Mouse (Mus musculus) thymus, postnatal 10 days (tissue): Measurements from ENCODE around the gene Carmil1.
"Not testable (repeated sequence)": the region's sequence is repeated elsewhere in the genome, so short reads cannot be mapped to it uniquely, and the experiment has no call there.

ENCODE experiments used
- DNase-seq, 2 experiments: peaks; one replicate each; pipeline ENCODE4 v3.0.0; 2021; ENCODE audit warnings: low spot score in 2 of 2

Carmil1 gene

DNA sequence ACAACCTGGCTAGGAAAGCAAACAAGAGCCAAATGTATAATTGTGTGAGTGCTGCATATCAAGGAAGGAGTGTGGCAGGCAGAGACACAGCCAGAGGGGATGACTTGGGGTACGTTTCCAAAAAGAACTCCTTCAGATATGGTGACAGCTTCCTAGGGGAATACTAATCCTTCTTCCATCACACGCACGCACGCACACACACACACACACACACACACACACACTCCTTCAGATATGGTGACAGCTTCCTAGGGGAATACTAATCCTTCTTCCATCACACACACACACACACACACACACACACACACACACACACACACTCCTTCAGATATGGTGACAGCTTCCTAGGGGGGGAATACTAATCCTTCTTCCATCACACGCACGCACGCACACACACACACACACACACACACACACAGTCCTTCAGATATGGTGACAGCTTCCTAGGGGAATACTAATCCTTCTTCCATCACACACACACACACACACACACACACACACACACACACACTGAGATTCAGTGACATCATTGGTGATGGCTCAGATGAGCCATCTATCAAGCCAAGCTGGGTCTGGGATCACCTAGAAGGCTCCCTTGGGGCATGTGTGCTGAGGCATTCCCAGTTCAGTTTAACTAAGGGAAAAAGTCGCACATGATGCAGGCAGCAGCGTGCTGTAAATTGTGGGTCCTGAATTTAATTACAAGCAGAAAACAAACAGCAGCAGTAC is 175.8 kb downstream of the Carmil1 start:
- not testable (repeated sequence) for DNase-seq

DNA sequence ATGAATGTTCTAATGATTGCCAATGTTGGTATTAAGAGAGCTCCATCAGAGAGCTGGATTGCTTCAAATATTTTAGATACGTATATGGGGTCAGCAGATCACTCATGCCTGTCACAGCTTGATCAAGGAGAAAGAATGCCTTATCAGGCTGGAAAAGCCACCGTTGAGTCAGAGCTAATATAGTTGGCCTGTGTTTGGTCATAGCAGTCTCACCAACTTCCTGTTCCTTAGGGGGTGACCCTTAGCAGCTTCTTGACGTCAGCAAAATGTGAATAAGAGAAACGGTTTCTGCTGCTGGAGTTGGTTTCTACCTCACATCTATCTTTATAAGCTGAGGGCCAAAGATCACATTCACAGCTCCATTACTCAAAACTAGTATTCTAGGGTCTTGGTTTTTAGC is 176.6 kb downstream of the Carmil1 start:
- no peak for DNase-seq

DNA sequence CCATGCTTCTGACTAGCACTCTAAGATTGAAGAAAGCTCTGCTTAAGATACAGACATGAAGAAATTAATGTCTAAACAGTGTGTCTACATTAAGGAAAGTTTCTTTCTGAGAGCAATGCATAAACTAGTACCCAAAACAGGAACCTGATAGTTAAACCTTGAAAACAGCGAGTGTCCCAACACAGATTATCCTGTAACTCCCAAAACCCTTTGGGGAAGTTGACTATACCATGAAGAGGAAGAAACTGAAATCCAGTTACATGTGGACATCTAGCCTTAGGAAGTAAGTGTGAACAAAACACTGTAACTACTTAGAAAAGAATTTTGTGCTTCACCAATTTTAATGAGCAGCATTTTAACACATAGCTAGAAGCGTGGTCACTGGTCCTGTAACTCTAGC is 177.4 kb downstream of the Carmil1 start:
- no peak for DNase-seq

DNA sequence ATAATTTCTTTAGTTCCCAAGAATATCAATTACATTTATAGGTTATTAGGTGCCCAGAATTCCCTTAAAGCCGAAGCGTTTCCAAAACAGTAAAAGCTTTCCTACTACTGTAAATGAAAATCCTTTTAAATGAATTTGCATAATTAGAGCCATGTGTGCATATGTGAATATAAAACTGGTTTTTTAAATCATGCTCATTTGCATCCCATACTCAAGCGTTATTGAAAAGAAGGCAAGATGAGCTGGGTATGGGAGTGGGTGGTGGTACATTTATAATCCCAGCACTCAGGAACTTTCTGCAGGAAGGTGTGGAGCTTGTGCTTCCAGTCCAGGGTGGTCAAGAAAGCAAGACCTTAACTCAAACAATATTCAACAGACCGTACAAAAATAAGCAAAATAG is 178.3 kb downstream of the Carmil1 start:
- no peak for DNase-seq

DNA sequence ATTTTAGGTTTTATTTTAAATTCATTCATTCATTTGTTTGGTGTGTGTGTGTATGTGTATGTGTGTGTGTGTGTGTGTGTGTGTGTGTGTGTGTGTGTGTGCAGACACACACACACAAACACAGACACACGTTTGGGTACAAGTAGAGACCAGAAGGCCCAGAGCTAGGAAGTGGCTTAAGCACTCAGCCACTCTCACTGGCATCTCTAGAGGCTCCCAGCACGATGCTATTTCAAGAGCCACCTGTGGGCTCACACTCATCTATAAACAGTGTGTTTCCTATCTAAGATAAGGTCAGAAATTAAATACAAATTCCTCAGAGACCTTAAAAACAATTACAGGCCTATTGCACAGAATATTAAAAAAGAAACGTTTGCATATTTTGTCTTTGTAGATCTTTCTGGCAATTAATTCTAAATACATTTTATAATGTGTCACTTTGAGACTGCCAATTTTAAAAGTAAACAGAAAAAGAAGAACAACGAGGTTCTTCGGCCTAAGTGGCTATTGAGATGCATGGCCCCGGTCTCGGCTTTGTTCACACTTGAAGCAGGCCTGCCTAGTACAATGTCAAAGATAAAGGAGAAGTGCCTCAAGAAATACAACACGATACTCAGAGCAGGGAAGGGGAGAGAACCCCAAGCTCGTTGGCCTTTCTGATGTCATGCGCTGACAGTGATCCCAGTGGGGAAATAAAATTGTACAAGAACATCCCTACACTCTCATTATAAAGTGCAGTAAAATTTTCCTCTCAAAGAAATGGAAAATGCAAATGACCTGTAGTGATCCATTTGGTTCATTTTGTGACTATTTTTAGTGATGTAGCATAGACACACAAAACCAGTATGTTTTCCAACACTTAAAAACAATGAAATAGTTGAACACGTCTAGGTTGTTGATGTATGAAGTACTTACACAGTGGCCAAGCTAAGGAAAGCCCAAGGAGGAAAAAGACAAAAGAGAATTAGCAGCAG is 179.2 kb downstream of the Carmil1 start:
- no peak for DNase-seq

DNA sequence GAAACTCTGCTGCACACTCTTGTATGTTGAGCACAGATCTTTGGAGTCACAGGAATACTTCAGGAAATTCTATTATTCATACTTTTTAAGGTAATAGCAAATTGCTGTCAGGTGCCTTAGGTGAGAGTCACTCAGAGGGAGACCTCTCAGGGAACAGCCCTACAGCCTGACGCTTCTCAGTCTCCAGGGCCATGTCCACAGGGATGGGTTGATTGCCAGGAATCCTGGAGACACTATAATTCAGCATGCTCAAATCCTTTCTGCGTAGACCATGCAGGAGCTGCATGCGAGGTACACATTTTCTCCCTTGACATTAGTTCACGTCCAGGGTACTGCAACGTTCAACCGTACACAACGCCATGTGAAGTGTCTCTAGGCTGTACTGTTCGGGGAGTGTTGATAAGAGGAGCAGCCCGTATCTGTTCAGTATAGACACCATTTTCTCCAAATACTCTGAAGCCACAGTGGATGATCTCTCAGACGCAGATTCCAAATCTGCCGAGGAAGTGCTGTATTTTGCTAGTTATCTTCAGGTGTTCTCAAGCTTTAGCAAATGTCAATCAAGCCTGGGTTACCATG is 180.0 kb downstream of the Carmil1 start:
- no peak for DNase-seq

DNA sequence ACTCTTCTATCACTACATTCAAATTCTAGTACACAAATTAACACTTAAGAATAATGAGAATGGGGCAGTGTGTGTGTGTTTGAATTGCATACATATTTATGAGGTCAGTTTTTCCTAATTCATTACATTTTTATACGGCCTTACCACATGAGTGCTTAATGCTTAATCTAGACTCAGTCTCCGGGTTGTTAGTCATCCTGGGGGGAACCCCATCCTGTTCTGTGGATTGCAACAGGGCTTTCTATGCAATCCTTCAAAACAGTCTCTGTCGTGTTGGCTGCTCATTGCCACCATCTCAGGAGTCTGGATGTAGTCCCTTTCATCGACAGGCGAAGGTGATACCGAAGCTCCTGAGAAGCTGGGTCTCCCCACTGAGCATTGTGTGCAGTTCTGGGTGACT is 184.0 kb downstream of the Carmil1 start:
- DNase-seq: no peak

DNA sequence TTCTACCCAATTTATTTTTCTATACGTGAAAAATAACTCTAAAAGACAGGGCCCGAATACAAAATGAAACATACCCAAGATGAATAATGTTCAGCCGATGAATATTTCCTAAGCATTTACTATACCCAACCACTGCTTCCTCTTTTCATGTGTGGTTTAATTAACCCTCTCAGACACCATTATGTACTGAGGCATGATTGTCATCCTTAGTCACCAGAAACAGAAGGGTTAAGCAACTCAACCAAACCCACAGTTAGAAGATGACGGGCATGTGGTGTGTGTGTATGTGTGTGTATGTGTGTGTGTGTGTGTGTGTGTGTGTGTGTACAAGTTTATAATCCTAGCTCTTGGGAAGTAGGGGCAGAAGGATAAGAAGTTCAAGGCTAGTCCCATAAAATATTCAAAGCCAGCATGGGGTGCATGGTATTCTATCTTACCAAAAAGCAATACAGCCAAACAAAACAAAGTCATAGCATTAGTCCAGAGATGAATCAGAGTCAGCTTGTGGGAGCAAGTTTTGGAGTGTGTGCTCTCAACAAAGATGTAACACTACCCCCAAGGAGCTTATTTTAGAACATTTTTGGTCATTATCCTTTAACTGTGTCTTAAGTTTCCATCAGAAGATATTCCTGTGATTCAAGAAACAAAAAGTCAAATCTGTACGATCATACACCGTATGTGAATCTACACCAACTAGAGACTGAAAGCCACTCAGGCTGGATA is 185.6 kb downstream of the Carmil1 start:
- no peak for DNase-seq

DNA sequence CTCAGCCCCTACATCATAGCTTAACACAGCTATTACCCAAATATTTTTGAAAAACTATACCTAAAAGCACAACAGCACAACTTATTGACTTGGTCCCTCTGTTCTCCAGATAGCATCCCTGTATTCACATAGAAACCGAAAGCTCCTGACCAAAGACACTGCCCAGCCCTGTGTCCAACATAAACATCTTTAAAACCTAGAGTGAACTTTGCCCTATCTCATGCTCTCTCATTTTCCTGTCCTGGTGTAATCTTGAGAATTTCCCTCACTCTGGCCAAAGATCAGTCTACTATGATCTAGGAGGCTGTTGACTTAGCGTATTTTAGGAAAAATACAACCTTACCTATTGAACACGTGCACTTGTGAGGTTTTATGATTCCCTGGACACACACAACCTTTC is 187.5 kb downstream of the Carmil1 start:
- DNase-seq: no peak

DNA sequence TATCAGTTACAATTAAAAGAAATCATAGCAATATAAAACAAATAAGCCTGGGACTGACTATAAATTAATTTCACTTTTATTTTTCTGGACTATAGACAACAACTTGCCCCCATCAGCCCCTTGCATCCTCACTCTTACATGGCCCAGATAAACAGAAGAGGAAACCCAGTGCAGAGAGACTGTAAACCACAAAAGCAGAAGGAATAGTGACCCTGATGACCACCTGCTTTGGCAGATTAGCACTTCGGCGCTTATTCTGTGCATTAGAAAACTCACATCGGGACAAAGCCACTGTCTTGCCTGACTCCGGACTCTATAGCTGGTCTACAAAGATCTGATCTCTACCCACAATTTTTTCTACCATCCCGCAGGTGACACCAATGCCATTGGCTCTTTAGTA is 188.5 kb downstream of the Carmil1 start:
- DNase-seq: no peak

DNA sequence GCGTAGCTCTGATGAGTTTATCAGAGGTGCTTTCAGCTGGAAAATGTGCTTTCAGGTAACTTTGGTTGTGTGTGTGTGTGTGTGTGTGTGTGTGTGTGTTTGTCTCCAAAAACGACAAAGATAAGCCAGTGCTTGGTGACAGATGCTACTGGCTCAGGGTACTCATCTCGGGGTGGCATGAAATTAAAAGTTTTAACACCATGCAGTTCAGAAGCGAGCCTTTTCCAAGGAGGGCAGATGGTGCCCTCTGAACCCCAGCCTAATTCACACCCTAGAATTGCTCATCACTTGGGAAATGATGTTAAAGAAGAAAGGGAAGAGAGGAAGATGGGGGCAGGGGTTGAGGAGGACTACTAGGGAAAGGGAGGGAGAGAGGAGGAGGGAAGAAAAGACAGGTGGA is 198.4 kb downstream of the Carmil1 start:
- no peak for DNase-seq

DNA sequence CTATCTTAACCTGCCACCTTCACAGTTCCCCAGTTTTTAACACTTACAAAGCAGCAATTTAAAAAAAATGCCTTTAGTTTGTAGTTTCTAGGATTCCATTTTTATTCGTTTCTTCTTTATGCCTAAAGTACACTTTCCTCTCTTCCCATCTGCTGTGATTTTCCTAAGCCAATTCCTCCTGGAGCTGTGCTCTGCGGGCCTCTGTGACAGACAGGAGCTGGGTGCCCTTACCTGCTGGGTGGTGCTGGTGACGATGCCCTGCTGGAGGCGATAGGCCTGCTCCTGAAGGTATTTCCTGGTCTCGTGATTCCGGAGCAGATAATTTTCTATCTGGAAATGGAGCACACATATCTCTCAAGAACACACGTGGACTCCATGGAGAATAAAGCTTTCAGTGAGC is 198.9 kb downstream of the Carmil1 start:
- no peak for DNase-seq

DNA sequence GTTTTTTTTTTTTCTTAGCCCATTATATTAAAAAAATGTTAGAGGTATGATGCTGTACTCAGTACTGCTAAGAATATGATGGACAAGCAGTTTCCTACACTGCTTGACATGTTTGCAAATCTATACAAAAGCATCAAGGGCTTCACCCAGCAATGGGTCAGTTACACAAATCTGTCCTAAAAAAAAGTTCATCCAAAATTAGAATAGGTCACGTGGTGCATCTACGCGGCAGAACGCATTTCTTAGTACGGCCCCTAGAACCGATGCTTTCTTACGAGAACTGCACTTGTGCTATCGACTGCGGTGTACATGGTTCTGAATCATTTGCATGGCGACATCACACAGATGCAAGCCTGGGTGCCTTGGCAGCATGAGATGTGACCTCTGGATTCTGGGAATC is 208.0 kb downstream of the Carmil1 start:
- DNase-seq: no peak

DNA sequence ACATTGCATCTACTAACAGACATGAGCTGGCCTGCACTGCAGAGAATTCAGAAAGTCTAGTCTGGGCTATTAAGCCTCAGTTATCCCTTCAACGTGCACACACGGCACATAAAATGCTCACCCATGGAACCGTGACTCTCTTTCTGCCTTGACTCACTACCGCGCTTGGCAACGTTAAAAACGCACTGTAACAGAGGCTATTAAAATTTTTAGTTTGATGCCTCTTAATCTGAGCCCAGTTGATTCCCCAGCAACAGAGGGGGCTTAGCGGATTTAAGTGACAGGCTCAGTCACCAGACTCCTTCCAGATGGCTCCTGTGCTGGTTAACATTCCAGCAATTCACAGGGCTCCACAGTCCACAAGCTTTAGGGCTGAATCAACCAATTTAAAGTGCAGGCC is 213.0 kb downstream of the Carmil1 start:
- no peak for DNase-seq

DNA sequence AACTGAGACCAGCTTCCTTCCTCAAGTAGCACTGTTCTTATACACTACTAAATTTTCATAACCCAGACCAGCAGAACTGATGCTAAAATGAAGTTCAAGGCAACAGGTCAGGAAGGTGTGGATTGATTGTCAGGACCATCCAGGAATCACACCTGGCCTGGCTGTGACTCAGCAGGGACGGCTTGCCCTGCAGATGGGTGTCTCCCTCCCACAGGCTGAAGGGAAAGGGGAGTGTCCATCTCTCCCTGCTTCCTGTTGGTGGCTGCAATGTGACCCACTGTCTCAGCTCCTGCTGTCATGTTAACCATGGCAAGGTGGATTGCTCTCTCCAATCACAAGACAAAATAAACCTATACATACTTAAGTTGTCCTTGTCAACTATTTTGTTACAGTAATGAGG is 215.1 kb downstream of the Carmil1 start:
- no peak for DNase-seq

DNA sequence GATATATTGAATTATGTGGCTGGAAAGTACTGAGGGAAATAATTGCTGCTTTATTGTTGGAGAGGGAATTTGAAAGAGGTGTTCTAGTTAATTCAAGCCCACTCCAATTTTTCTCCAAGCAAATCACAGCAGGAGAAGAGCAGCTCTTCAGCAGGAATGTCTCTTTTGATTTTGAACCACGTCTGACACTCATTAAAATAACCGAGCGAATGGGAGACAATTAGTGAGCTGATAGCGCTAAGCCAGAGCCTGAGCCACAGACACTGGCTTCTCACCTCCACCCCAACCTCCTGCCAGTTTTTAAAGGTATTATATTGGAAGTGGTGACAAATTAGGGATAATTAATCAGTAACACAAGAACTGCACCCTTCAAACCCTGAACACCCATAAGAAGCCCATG is 217.8 kb downstream of the Carmil1 start:
- DNase-seq: no peak

DNA sequence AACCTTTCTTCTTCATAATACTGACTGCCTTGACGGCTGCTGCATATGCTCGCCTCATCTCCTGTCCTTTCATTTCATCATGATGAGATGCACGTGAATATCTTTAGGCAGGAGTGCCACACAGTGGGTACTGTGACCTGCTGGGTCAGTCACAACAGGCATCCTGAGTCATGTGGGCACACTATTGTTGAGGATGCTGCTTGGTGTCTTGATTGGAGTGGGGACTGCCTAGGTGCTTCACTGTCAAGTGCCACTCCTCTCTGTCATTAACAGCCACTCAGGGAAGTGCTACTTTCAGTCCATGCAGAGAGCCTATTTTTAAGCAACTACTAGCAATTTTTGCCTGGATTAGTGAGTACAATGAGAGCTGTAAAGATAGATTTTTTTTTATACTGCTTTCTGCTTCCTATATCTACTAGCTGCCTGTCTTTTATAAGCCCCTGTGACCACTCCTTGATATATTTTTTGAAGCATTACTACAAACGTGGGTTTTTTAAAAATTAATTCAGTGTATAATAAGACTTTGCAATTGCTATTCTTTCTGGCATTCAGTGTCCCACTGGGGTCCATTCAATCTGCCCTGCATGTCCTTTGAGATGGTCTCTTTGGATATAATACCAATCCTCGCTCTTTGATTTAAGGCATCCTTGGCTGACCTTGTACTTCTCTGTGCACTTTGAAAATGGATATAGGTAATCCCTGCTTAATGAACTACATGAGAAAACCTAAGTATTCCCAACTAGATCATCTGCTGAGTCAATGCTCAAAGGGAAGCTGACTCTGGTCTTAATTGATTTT is 225.3 kb downstream of the Carmil1 start:
- DNase-seq: no peak

DNA sequence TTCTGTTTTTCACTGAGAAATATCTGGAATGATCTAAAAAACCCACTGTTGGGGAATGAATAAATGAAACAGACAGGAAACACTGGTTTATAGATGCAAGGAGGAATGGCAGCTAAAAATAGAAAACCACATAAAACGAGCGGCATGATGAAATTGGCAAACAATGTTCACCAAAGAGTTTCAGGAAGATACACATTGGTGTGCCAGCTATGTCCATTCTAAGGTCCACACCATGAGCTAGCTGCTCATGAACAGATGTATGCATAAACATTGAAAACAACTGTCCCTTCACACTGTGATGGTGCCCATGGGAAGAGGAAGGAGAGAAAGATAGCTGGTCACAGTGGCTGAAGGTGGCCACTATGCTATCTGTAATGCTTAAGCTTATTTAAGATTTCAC is 229.1 kb downstream of the Carmil1 start:
- DNase-seq: no peak

DNA sequence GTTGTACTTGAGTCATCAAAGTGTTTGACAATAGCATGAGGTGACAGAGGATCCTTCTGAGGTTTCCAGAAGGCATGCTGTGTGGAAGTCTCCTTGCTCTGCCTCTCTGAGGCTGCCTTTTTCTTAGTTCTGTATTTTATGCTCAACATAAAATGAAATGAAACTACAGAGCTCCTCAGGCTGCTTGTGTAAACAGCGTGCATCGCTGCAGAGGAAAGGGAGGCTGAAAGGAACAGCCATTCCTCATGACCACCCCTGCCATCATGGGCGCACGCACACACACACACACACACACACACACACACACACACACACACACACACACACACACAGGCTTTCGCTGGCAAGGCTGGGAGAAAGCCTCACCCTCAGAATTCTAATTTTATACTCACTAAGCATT is 230.3 kb downstream of the Carmil1 start:
- DNase-seq: no peak

DNA sequence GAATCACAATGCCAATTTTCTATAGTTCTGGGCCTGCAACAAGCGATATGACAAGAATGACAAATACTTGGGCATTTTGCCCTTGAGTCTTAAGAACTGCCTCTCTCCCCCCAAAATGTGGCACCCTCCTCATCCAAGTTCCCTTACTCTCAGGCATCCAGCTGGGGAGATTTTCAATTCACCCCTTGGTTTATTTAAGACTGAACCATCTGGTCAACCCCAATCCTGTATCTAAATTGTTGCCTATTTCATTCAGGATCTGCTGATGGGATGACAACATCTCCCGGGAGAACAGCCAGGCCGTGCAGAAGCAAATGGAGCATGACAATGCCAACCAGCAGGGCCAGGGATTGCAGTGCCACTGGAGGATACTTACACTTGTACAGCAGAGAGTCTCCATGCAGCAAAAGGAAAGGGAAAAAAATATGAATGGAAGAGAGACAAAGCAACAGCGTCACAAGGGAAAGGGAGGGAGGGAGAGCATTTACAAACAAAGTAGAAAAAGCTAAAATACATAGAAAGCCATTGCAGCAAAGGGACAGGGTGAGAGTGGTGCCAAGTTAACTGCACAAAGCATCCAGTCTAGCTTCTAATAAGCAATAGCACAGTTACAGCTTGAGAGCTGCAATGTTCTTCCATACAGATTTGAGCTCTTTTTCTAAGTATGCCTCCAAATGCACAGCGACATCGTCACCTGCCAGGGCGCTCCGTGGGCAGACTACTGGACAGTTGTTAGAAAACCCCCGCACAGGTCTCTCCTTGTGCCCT is 231.1 kb downstream of the Carmil1 start:
- DNase-seq: no peak
